Mouse (Mus musculus): ENCODE data around the gene Pfn4. TPM values are rescaled to one million over a fixed set of nuclear protein-coding genes. Genes with fewer than 3 reads are reported as not detected.
"Not testable (repeated sequence)": the region's sequence is repeated elsewhere in the genome, so short reads cannot be mapped to it uniquely, and the experiment has no call there.

Pfn4 gene
- polyA plus RNA-seq, 1 experiment from 2014 or later = 2.1 TPM

DNA sequence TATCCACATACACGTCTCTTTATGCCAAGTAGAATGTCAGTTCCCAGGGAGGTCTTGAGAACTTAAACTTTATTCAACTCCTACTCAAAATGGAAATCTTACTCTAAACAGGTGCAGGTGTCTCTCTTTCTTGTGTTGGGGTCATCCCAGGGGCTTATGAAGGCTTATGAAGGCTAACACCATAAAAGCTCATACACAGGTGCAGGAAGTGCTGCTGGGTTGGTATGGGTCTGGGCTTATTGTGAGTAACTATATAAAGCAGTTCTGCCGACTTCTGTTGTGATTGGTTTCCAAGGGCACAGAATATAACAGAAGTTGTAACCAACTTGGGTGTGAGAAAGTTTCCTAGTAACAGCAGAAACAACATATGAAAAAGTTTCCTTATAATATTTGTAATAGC is 15.6 kb downstream of the Pfn4 start:
- DNase-seq = no peak
- no peaks in the 10 kb centered on the region for H3K27me3 ChIP-seq (ENCODE audit: insufficient read depth, low read length)
- TF ChIP-seq CTCF (IDR thresholded peaks at IDR 0.05; ENCODE audit: low read depth) = no peak
- ATAC-seq (ENCODE audit: insufficient read depth) = no peak
- H3K4me3 ChIP-seq (ENCODE audit: low read depth, low read length) = no peak overlapping the region
- no peaks in the 10 kb centered on the region for H3K4me1 ChIP-seq (ENCODE audit: insufficient read depth)
- no peaks in the 10 kb centered on the region for H3K9me3 ChIP-seq (ENCODE audit: low read depth, low read length)
- H3K4me2 ChIP-seq = no peak overlapping the region
- H3K9ac ChIP-seq = no peak overlapping the region
- H3K36me3 ChIP-seq (ENCODE audit: insufficient read depth) = no peaks in the 10 kb centered on the region
- no peak overlapping the region for H3K27ac ChIP-seq (ENCODE audit: low read depth)
- WGBS = 65% methylated on average over 2 of the region's 2 CpGs

DNA sequence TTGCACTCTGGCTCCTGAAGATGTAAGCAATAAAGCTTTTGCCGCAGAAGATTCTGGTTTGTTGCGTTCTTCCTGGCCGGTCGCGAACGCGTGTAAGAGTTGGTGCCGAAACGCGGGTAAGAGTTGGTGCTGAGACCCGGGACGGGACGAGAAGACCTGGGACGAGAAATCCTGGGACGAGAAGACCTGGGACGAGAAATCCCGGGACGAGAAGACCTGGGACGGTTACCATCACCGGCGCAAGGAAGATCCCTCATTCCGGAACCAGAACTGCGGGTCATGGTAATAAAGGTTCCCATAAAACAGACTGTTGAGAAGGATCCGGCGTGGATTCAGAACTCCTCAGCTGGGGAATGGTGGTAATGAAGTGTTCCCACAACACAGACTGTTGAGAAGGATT is 19.3 kb downstream of the Pfn4 start:
- not testable (repeated sequence) for DNase-seq; H3K27ac ChIP-seq (ENCODE audit: low read depth); H3K9me3 ChIP-seq (ENCODE audit: low read depth, low read length); ATAC-seq (ENCODE audit: insufficient read depth); H3K9ac ChIP-seq; H3K36me3 ChIP-seq (ENCODE audit: insufficient read depth); H3K4me3 ChIP-seq (ENCODE audit: low read depth, low read length); H3K4me2 ChIP-seq; H3K4me1 ChIP-seq (ENCODE audit: insufficient read depth); H3K27me3 ChIP-seq (ENCODE audit: insufficient read depth, low read length)
- 95% methylated on average over 25 of the region's 25 CpGs for WGBS

DNA sequence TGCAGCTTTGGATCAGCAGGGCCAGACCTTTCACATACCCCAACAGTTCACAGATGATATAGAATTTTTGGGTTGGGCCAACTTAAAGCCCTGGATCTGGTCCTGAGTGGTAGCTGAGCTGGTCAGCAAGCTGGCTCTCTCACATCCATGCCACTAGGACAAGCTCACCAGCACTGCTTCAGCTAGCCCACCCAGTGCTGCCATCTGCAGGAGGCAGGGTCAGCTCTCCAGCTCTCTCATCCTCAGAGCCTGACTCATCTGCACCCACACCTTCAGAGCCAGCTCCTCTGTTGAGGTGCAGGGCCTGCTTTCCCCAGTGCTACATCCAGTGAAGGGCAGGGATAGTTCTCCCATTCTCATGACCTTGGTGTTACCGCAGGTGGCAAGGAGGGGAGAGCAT is 24.9 kb downstream of the Pfn4 start:
- ATAC-seq (ENCODE audit: insufficient read depth) (no peak), DNase-seq (peak; percentile 21)
- no peak overlapping the region for H3K4me3 ChIP-seq (ENCODE audit: low read depth, low read length)
- no peak overlapping the region for H3K9ac ChIP-seq
- no peaks in the 10 kb centered on the region for H3K9me3 ChIP-seq (ENCODE audit: low read depth, low read length)
- 90% methylated on average over 1 of the region's 1 CpGs for WGBS
- H3K27ac ChIP-seq (ENCODE audit: low read depth) = no peak overlapping the region
- H3K4me2 ChIP-seq = no peak overlapping the region
- H3K4me1 ChIP-seq (ENCODE audit: insufficient read depth) = no peaks in the 10 kb centered on the region
- H3K36me3 ChIP-seq (ENCODE audit: insufficient read depth) = no peaks in the 10 kb centered on the region
- no peaks in the 10 kb centered on the region for H3K27me3 ChIP-seq (ENCODE audit: insufficient read depth, low read length)
- TF ChIP-seq CTCF (IDR thresholded peaks at IDR 0.05; ENCODE audit: low read depth) = peak; percentile 45

DNA sequence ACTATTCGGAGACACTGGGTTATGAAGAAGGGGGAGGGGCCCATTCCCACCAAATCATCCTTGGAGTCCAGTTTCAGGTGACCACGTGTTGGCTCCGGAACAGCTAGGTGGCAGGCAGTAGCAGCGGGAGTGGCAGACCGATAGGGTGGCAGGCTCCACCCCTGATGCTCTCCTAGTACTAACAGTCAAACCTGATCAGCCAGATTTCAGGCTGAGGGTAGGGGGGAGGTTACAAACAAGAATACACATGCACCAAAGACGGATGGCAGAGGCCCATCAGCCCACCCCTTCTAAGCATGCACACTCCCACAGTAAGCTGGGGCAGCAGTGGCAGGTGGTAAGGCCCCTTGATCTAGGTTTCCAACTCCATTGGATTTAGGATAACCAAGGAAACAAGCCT is 28.6 kb downstream of the Pfn4 start:
- not testable (repeated sequence) for H3K27ac ChIP-seq (ENCODE audit: low read depth); H3K27me3 ChIP-seq (ENCODE audit: insufficient read depth, low read length); H3K4me1 ChIP-seq (ENCODE audit: insufficient read depth); H3K36me3 ChIP-seq (ENCODE audit: insufficient read depth); H3K4me3 ChIP-seq (ENCODE audit: low read depth, low read length); DNase-seq; H3K9ac ChIP-seq; H3K4me2 ChIP-seq; H3K9me3 ChIP-seq (ENCODE audit: low read depth, low read length); ATAC-seq (ENCODE audit: insufficient read depth)
- WGBS = 60% methylated on average over 6 of the region's 6 CpGs

DNA sequence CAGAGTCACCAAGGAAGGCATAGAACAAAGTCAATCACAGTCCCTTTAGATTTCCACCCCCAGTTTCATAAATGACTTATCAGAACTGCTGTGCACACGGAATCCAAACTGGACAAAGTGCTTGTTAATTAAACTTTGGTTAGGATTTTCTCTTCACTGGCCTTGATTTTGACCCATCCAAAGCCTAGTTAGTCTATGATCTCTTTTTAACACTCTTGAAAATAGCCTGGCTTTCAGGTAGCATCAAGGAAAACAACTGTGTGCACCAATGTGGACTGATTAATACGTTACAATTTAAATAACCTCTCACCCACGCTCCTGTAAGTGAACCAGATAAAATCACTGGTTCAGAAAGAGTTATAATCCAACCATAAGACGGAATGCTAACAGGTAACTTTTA is 42.2 kb downstream of the Pfn4 start:
- Histone ChIP-seq H3K4me1 (ENCODE audit: insufficient read depth) (no peaks in the 10 kb centered on the region), H3K9me3 (ENCODE audit: low read depth, low read length) (no peaks in the 10 kb centered on the region), H3K4me3 (ENCODE audit: low read depth, low read length) (no peak overlapping the region), H3K27me3 (ENCODE audit: insufficient read depth, low read length) (no peaks in the 10 kb centered on the region), H3K9ac (no peak overlapping the region), H3K27ac (ENCODE audit: low read depth) (no peak overlapping the region), H3K4me2 (no peak overlapping the region), H3K36me3 (ENCODE audit: insufficient read depth) (no peaks in the 10 kb centered on the region)
- no peak for TF ChIP-seq CTCF (IDR thresholded peaks at IDR 0.05; ENCODE audit: low read depth)
- ATAC-seq (ENCODE audit: insufficient read depth) (no peak), DNase-seq (no peak)
- 70% methylated on average over 4 of the region's 4 CpGs for WGBS

DNA sequence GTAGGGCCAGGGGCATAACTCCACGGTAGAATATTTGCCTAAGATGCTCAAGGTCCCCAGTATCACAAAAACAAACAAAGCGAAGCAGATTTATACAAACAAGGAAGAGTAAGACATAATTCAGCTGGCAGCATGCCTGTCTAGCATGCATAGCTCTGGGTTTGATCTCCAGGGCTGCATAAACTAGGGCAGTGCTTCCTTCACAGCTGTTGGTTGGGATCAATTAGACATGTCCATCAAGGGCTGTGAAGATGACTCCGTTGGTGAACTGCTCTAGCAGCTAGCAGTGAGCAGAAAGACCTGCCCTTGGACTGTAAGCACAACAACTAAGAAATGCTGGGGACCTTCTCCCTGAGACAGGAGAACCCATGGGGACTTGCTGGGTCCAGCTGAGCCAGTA is 42.9 kb downstream of the Pfn4 start:
- Histone ChIP-seq H3K4me2 (no peak overlapping the region), H3K4me1 (ENCODE audit: insufficient read depth) (no peaks in the 10 kb centered on the region), H3K9me3 (ENCODE audit: low read depth, low read length) (no peaks in the 10 kb centered on the region), H3K4me3 (ENCODE audit: low read depth, low read length) (no peak overlapping the region), H3K9ac (no peak overlapping the region), H3K36me3 (ENCODE audit: insufficient read depth) (no peaks in the 10 kb centered on the region), H3K27me3 (ENCODE audit: insufficient read depth, low read length) (no peaks in the 10 kb centered on the region), H3K27ac (ENCODE audit: low read depth) (no peak overlapping the region)
- no peak for ATAC-seq (ENCODE audit: insufficient read depth)
- TF ChIP-seq CTCF (IDR thresholded peaks at IDR 0.05; ENCODE audit: low read depth) = no peak
- peak; percentile 18 for DNase-seq
- WGBS = 17% methylated on average over 3 of the region's 3 CpGs

DNA sequence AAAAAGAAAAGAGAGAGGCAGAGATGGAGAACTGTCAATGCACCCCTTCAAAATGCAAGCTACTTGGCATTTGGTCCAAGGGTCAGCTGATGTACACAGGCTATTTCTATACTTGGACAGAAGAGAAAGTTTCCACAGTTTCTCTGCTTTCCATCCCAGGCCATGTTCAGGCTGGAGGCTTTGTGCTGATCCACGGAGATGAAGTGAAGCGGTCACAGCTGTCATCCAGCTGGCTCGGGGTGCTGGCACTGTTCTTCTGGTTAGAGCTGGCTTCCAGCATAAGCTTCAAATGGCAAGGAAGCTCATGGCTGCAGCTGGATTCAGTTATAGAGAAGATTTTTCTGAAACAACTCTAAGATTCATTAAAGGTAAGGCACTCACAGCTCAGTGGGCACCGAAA is 44.8 kb downstream of the Pfn4 start:
- peak; percentile 47 for DNase-seq
- TF ChIP-seq CTCF (IDR thresholded peaks at IDR 0.05; ENCODE audit: low read depth) = no peak
- 68% methylated on average over 4 of the region's 4 CpGs for WGBS

DNA sequence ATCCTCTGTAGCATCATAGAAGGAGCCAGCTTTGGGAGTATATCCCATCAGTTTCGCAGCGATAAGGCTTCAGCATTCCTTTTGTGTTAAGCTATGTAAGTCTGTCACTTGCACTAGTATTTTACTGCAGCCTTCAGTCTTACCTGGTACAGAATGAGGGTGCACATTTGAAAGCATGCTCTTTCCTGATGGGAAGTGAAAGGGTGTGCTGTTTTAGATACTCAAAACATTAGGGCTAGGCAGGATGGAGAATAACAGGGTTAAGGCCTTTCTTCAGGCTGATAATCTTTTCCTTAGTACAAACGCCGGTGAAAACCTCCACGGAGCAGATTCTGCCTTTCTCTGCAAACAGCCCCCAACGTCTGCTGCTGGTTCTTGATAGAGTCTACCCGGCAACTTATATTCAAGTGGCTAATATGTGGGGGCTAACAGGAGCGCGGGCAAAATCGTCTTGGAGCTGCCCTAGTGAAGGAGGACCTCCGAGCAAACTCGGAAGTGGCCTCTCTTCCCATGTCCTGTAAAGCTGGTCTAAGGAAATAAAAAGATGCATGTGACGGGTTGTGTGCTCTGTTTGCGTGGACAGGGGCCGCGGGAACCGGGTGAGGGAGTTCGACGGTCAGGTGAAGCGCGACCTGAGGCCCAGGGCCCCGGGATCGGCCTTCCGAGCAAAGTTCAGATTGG is 48.0 kb downstream of the Pfn4 start:
- no peak for TF ChIP-seq CTCF (IDR thresholded peaks at IDR 0.05; ENCODE audit: low read depth)
- DNase-seq = peak; percentile 11
- H3K27ac ChIP-seq (ENCODE audit: low read depth) = peak overlapping the region; percentile 82
- H3K4me3 ChIP-seq (ENCODE audit: low read depth, low read length) = peak overlapping the region; percentile 86
- H3K36me3 ChIP-seq (ENCODE audit: insufficient read depth) = peaks cover 13% of the 10 kb centered on the region
- H3K4me2 ChIP-seq = peak overlapping the region; percentile 78
- 8% methylated on average over 24 of the region's 24 CpGs for whole genome bisulfite sequencing
- H3K9ac ChIP-seq = peak overlapping the region; percentile 72
- H3K4me1 ChIP-seq (ENCODE audit: insufficient read depth) = no peaks in the 10 kb centered on the region
- peak; percentile 81 for ATAC-seq (ENCODE audit: insufficient read depth)
- H3K27me3 ChIP-seq (ENCODE audit: insufficient read depth, low read length) = no peaks in the 10 kb centered on the region
- H3K9me3 ChIP-seq (ENCODE audit: low read depth, low read length) = no peaks in the 10 kb centered on the region

More for the DNA sequence above, 44.8 kb downstream of the Pfn4 start:
- H3K4me3 ChIP-seq (ENCODE audit: low read depth, low read length) = no peak overlapping the region
- H3K4me1 ChIP-seq (ENCODE audit: insufficient read depth) = no peaks in the 10 kb centered on the region
- H3K27ac ChIP-seq (ENCODE audit: low read depth) = no peak overlapping the region
- no peaks in the 10 kb centered on the region for H3K9me3 ChIP-seq (ENCODE audit: low read depth, low read length)
- H3K9ac ChIP-seq = no peak overlapping the region
- no peaks in the 10 kb centered on the region for H3K36me3 ChIP-seq (ENCODE audit: insufficient read depth)
- no peak for ATAC-seq (ENCODE audit: insufficient read depth)
- H3K27me3 ChIP-seq (ENCODE audit: insufficient read depth, low read length) = no peaks in the 10 kb centered on the region
- H3K4me2 ChIP-seq = no peak overlapping the region
